Mouse (Mus musculus): Measurements from ENCODE around the gene Tchhl1.

Gene Tchhl1

GRCm38 (mm10) chr3:93505960-93506863, 37.7 kb downstream of the Tchhl1 start:
- peak; percentile 56 for DNase-seq

GRCm38 (mm10) chr3:93506881-93507325, 38.3 kb downstream of the Tchhl1 start:
- DNase-seq, result peak; percentile 7

GRCm38 (mm10) chr3:93509301-93509700, 40.7 kb downstream of the Tchhl1 start:
- no peak for DNase-seq

GRCm38 (mm10) chr3:93511036-93511435, 42.5 kb downstream of the Tchhl1 start:
- no peak for DNase-seq

GRCm38 (mm10) chr3:93511801-93512200, 43.2 kb downstream of the Tchhl1 start:
- DNase-seq, result no peak

GRCm38 (mm10) chr3:93512386-93513101, 44.0 kb downstream of the Tchhl1 start:
- DNase-seq, result no peak

- no peak for DNase-seq
Measured at GRCm38 (mm10) chr3:93514628-93515027, 46.1 kb downstream of the Tchhl1 start.

- no peak for DNase-seq
Measured at GRCm38 (mm10) chr3:93517343-93517742, 48.8 kb downstream of the Tchhl1 start.

- no peak for DNase-seq
Measured at GRCm38 (mm10) chr3:93519856-93520329, 51.3 kb downstream of the Tchhl1 start.

GRCm38 (mm10) chr3:93520330-93521193, 52.0 kb downstream of the Tchhl1 start, which contains the start of gene S100a11:
TSS of gene S100a11 (plus strand) at chr3:93520488.
- DNase-seq, result peak; percentile 53
